Mouse (Mus musculus) bone marrow, adult 2 months (tissue): ENCODE measurements around the gene Zfp664.

Experiments
- CTCF ChIP-seq: fragments of 200-500 bp; IDR thresholded peaks from 2 replicates; pipeline ENCODE4 v1.5.1; 2011; ENCODE audit warnings: low read length, control low read depth; ENCODE audit not compliant: control insufficient read depth, insufficient read depth
- POLR2A ChIP-seq: fragments of 200-500 bp; IDR thresholded peaks from 2 replicates; pipeline ENCODE4 v1.6.1; 2011; ENCODE audit warnings: low read depth, mild to moderate bottlenecking, control low read depth, low read length, borderline replicate concordance; ENCODE audit not compliant: control insufficient read depth

DNA sequence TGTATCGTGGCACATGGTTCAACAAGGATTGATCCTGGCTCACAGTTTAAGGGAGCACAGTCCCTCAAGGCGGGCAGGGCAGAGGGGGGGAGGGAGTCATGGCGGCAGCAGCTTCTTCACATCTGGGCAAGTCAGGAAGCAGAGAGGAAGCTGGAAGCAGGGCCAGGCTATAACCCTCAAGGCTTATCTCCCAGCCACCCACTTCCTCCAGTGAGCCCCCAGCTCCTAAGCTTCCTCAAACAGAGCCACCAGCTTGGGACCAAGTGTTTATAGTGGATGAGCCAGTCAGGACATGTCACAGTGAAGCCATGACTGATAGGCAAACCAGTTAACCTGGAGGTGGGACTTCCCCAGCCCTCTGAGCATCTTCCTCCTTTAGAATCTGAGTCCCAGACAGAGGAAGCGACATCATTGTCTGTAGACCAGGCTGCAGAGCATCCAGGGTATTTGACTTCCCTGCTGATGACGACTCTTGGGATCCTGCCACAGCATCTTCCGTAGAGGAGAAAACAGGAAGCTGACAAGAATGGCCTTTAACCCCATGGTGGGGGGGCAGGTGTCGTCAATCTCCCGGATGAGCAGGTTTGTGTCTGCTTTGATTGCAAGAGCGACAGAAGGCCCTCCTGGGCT is 67.0 kb downstream of the Zfp664 start:
- TF ChIP-seq CTCF, result no peak
- TF ChIP-seq POLR2A, result no peak
